Mouse (Mus musculus) myocyte (in vitro differentiated cells): ENCODE measurements around the gene Cdk1. TPM values are rescaled to one million over a fixed set of nuclear protein-coding genes. Genes with fewer than 3 reads are reported as not detected.

Source experiments
- H3K27me3 ChIP-seq: one replicate; pipeline ENCODE4 v1.6.1; 2011; ENCODE audit not compliant: control insufficient read depth, insufficient read depth, insufficient read length
- H3K36me3 ChIP-seq: one replicate; pipeline ENCODE4 v1.6.1; 2011; ENCODE audit not compliant: control insufficient read depth, insufficient read depth
- H3K4me2 ChIP-seq: one replicate; pipeline ENCODE4 v1.6.1; 2011; ENCODE audit warnings: low read depth, control low read depth
- H3K4me3 ChIP-seq: one replicate; pipeline ENCODE4 v1.5.1; 2011; ENCODE audit warnings: mild to moderate bottlenecking, control low read depth, moderate library complexity
- H3K79me2 ChIP-seq: one replicate; pipeline ENCODE4 v1.6.1; 2011; ENCODE audit not compliant: control insufficient read depth, insufficient read depth
- H3ac ChIP-seq: one replicate; pipeline ENCODE4 v1.6.1; 2011; ENCODE audit not compliant: control insufficient read depth, insufficient read length
- CEBPB ChIP-seq: IDR thresholded peaks from 2 replicates; pipeline ENCODE4 v1.6.1; 2011; ENCODE audit warnings: mild to moderate bottlenecking, moderate library complexity; ENCODE audit not compliant: poor library complexity, insufficient read depth, severe bottlenecking
- E2F4 ChIP-seq: IDR thresholded peaks from one replicate; pipeline ENCODE4 v1.6.1; 2011; ENCODE audit warnings: mild to moderate bottlenecking, control low read depth, moderate library complexity; ENCODE audit not compliant: insufficient read depth
- MAX ChIP-seq: IDR thresholded peaks from one replicate; pipeline ENCODE4 v1.6.1; 2011; ENCODE audit warnings: low read depth, mild to moderate bottlenecking, control low read depth
- MYOD1 ChIP-seq, 3 experiments: IDR thresholded peaks; one replicate each; pipeline ENCODE4 v1.6.1; 2011; ENCODE audit warnings: control low read depth in 2 of 3, low read depth in 2 of 3, mild to moderate bottlenecking in 2 of 3, moderate library complexity in 1 of 3; ENCODE audit not compliant: insufficient read length in 2 of 3, control insufficient read depth in 1 of 3
- MYOG ChIP-seq, 3 experiments: IDR thresholded peaks; one replicate each; pipeline ENCODE4 v1.6.1; 2011; ENCODE audit warnings: control low read depth in 2 of 3, low read depth in 2 of 3, mild to moderate bottlenecking in 2 of 3; ENCODE audit not compliant: insufficient read length in 2 of 3, control insufficient read depth in 1 of 3, insufficient read depth in 1 of 3
- POLR2A ChIP-seq: IDR thresholded peaks from one replicate; pipeline ENCODE4 v1.6.1; 2011; ENCODE audit warnings: low read depth, mild to moderate bottlenecking, control low read depth, moderate library complexity; ENCODE audit not compliant: insufficient read length
- POLR2AphosphoS2 ChIP-seq: IDR thresholded peaks from one replicate; pipeline ENCODE4 v1.6.1; 2011; ENCODE audit warnings: low read depth, control low read depth; ENCODE audit not compliant: insufficient read length
- REST ChIP-seq: IDR thresholded peaks from one replicate; pipeline ENCODE4 v1.6.1; 2011; ENCODE audit warnings: mild to moderate bottlenecking, control low read depth, moderate library complexity; ENCODE audit not compliant: insufficient read depth, insufficient read length
- SRF ChIP-seq: IDR thresholded peaks from one replicate; pipeline ENCODE4 v1.6.1; 2011; ENCODE audit warnings: low read depth; ENCODE audit not compliant: control insufficient read depth, insufficient read length
- TCF12 ChIP-seq: IDR thresholded peaks from one replicate; pipeline ENCODE4 v1.6.1; 2011; ENCODE audit warnings: mild to moderate bottlenecking, control low read depth; ENCODE audit not compliant: poor library complexity, insufficient read depth, severe bottlenecking
- TCF3 ChIP-seq: IDR thresholded peaks from one replicate; pipeline ENCODE4 v1.6.1; 2011; ENCODE audit warnings: low read depth, control low read depth; ENCODE audit not compliant: insufficient read length
- USF1 ChIP-seq: IDR thresholded peaks from one replicate; pipeline ENCODE4 v1.6.1; 2011; ENCODE audit warnings: low read depth, mild to moderate bottlenecking, control low read depth, moderate library complexity
- polyA plus RNA-seq: library from polyadenylated mRNA; unstranded; fragments of >200 nt; fragmentation: generic; extraction: Trizol; gene quantifications from one replicate; pipeline ENCODE4 v1.2.1, GENCODE M21; 2012; ENCODE audit warnings: missing spikeins

Gene Cdk1
- polyA plus RNA-seq, 1 experiment: 85.7 TPM

GRCm38 (mm10) chr10:69321519-69322035 is 31.2 kb downstream of the Cdk1 start:
- peak overlapping the region; percentile 30 for H3K4me2 ChIP-seq
- H3K27me3 ChIP-seq: no peaks in the 10 kb centered on the region
- TF ChIP-seq REST: no peak
- TF ChIP-seq MAX: no peak
- TF ChIP-seq MYOD1 (IDR thresholded peaks at IDR 0.05; ENCODE audit: control insufficient read depth in 1 of 3, insufficient read length in 2 of 3, low read depth in 2 of 3): no peak
- TF ChIP-seq USF1: no peak
- TF ChIP-seq E2F4: no peak
- TF ChIP-seq TCF12: no peak
- TF ChIP-seq POLR2A: no peak
- no peak for TF ChIP-seq TCF3
- no peak for TF ChIP-seq POLR2AphosphoS2
- no peak for TF ChIP-seq MYOG (IDR thresholded peaks at IDR 0.05; ENCODE audit: control insufficient read depth in 1 of 3, insufficient read depth in 1 of 3, insufficient read length in 2 of 3, low read depth in 2 of 3)
- no peaks in the 10 kb centered on the region for H3K36me3 ChIP-seq
- no peaks in the 10 kb centered on the region for H3K79me2 ChIP-seq
- H3ac ChIP-seq: no peak overlapping the region
- H3K4me3 ChIP-seq: no peak overlapping the region

GRCm38 (mm10) chr10:69320667-69321518 is 31.8 kb downstream of the Cdk1 start:
- Histone ChIP-seq H3K36me3 (no peaks in the 10 kb centered on the region), H3K79me2 (no peaks in the 10 kb centered on the region), H3ac (no peak overlapping the region), H3K4me3 (no peak overlapping the region), H3K27me3 (no peaks in the 10 kb centered on the region), H3K4me2 (peak overlapping the region; percentile 30)
- TF ChIP-seq POLR2A: no peak
- no peak for TF ChIP-seq TCF3
- TF ChIP-seq MYOG (IDR thresholded peaks at IDR 0.05; ENCODE audit: control insufficient read depth in 1 of 3, insufficient read depth in 1 of 3, insufficient read length in 2 of 3, low read depth in 2 of 3): no peak
- no peak for TF ChIP-seq REST
- TF ChIP-seq CEBPB: no peak
- TF ChIP-seq TCF12: no peak
- TF ChIP-seq SRF: no peak
- no peak for TF ChIP-seq USF1

- H3K4me3 ChIP-seq: no peak overlapping the region
- TF ChIP-seq E2F4: no peak
- no peak for TF ChIP-seq REST
- TF ChIP-seq POLR2A: no peak
- no peak for TF ChIP-seq MYOD1 (IDR thresholded peaks at IDR 0.05; ENCODE audit: control insufficient read depth in 1 of 3, insufficient read length in 2 of 3, low read depth in 2 of 3)
- TF ChIP-seq POLR2AphosphoS2: no peak
- TF ChIP-seq USF1: no peak
- no peak for TF ChIP-seq MAX
- no peak for TF ChIP-seq SRF
- TF ChIP-seq CEBPB: no peak
- TF ChIP-seq TCF12: no peak
- no peak for TF ChIP-seq TCF3
- no peak for TF ChIP-seq MYOG (IDR thresholded peaks at IDR 0.05; ENCODE audit: control insufficient read depth in 1 of 3, insufficient read depth in 1 of 3, insufficient read length in 2 of 3, low read depth in 2 of 3)
- H3ac ChIP-seq: no peak overlapping the region
- no peaks in the 10 kb centered on the region for H3K79me2 ChIP-seq
- H3K27me3 ChIP-seq: no peaks in the 10 kb centered on the region
- no peak overlapping the region for H3K4me2 ChIP-seq
- H3K36me3 ChIP-seq: no peaks in the 10 kb centered on the region
These were observed 34.2 kb downstream of the Cdk1 start for GRCm38 (mm10) chr10:69318514-69318913.

GRCm38 (mm10) chr10:69313944-69314343 is 38.8 kb downstream of the Cdk1 start:
- Histone ChIP-seq H3K27me3 (no peaks in the 10 kb centered on the region), H3K79me2 (no peaks in the 10 kb centered on the region), H3ac (no peak overlapping the region), H3K36me3 (no peaks in the 10 kb centered on the region), H3K4me3 (no peak overlapping the region), H3K4me2 (no peak overlapping the region)
- TF ChIP-seq USF1 (no peak), MYOD1 (IDR thresholded peaks at IDR 0.05; ENCODE audit: control insufficient read depth in 1 of 3, insufficient read length in 2 of 3, low read depth in 2 of 3) (no peak), SRF (no peak), REST (no peak), MAX (no peak), POLR2A (no peak), E2F4 (no peak), CEBPB (no peak), TCF3 (no peak), POLR2AphosphoS2 (no peak), MYOG (IDR thresholded peaks at IDR 0.05; ENCODE audit: control insufficient read depth in 1 of 3, insufficient read depth in 1 of 3, insufficient read length in 2 of 3, low read depth in 2 of 3) (no peak)
